Mouse (Mus musculus) kidney, adult 2 months (tissue): Measurements from ENCODE around the gene Slc13a4. TPM values are rescaled to one million over a fixed set of nuclear protein-coding genes. Genes with fewer than 3 reads are reported as not detected.

ENCODE experiments used
- DNase-seq: peaks from one replicate; pipeline ENCODE4 v3.0.0; 2021
- H3K27ac ChIP-seq: fragments of 200-500 bp; 2 replicates; pipeline ENCODE4 v1.5.1; 2012; ENCODE audit warnings: low read depth, low read length, control low read depth, inconsistent platforms; ENCODE audit not compliant: insufficient read depth
- H3K27me3 ChIP-seq: fragments of 200-500 bp; replicated peaks from 2 replicates; pipeline ENCODE4 v1.6.1; 2012; ENCODE audit warnings: mild to moderate bottlenecking, moderate library complexity, low read length, inconsistent platforms; ENCODE audit not compliant: control insufficient read depth, insufficient read depth
- H3K36me3 ChIP-seq: fragments of 200-500 bp; 2 replicates; pipeline ENCODE4 v1.6.1; 2012; ENCODE audit warnings: mild to moderate bottlenecking, moderate library complexity, low read length, inconsistent platforms; ENCODE audit not compliant: control insufficient read depth, insufficient read depth
- H3K4me1 ChIP-seq: fragments of 200-500 bp; 2 replicates; pipeline ENCODE4 v1.6.1; 2011; ENCODE audit warnings: low read length; ENCODE audit not compliant: control insufficient read depth, insufficient read depth
- H3K4me3 ChIP-seq: fragments of 200-500 bp; 2 replicates; pipeline ENCODE4 v1.5.1; 2011; ENCODE audit warnings: mild to moderate bottlenecking, low read depth, low read length, control low read depth; ENCODE audit not compliant: insufficient read depth
- CTCF ChIP-seq: fragments of 200-500 bp; conservative IDR thresholded peaks from 2 replicates; pipeline ENCODE4 v1.5.1; 2011; ENCODE audit warnings: low read depth, mild to moderate bottlenecking, control low read depth, low read length, moderate library complexity, mixed read lengths; ENCODE audit not compliant: insufficient read depth, insufficient read length
- POLR2A ChIP-seq: fragments of 200-500 bp; IDR thresholded peaks from one replicate; pipeline ENCODE4 v1.6.1; 2011; ENCODE audit warnings: low read depth, low read length, control low read depth
- WGBS: fragments of 180-500 bp; shearing (Covaris S2); methylation state at CpG from one replicate; pipeline ENCODE4 v1.1.7; 2018; 5-methylcytosine and 5-hydroxymethylcytosine counted together
- polyA plus RNA-seq: library from polyadenylated mRNA; depleted of rRNA; stranded (reverse); fragments of >200 nt; gene quantifications from 2 replicates; pipeline ENCODE4 v1.2.3, GENCODE M21; 2012

Gene Slc13a4
- polyA plus RNA-seq, 1 experiment, result 5.2 TPM

DNA sequence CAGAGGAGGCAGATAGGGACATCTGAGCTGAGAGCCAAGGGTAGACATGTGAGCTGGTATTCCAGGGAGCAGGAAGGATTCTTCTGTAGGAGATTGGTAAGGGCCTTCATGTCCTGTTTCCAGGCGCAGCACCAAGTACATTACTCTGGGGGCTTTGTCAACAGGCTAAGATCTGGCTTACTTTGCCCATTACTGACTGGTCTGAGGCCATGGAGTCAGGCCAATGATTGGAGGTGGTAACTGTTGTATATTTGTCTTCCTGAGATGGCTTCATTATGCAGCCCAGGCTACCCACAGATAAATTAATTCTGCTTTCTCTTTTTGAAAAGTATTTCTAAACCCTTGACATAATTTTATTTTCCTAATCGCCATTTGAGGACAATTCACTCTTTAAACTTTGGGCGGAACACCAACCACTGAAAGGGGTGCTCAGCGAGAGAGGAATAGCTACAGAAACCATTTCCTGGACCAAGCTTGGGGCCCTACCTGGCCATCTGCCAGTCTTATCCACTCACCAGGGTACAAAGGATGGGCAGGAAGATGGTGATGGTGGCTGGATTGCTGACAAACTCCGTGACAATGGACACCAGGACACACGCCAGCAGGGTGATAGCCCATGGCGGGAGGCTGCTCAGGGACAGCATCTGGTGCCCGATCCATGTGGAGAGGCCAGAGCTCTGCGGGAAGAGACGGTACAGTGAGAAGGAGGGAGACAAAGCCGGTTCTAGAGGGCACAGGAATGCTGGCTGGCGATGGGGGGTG lies 36.7 kb downstream of the Slc13a4 start:
- H3K27me3 ChIP-seq, result no peaks in the 10 kb centered on the region
- H3K4me1 ChIP-seq, result peaks cover 13% of the 10 kb centered on the region
- H3K36me3 ChIP-seq, result no peaks in the 10 kb centered on the region
- H3K27ac ChIP-seq, result no peak overlapping the region
- WGBS, result 88% methylated on average over 12 of the region's 12 CpGs
- TF ChIP-seq POLR2A, result no peak
- no peak for TF ChIP-seq CTCF
- H3K4me3 ChIP-seq, result no peak overlapping the region
- no peak for DNase-seq

DNA sequence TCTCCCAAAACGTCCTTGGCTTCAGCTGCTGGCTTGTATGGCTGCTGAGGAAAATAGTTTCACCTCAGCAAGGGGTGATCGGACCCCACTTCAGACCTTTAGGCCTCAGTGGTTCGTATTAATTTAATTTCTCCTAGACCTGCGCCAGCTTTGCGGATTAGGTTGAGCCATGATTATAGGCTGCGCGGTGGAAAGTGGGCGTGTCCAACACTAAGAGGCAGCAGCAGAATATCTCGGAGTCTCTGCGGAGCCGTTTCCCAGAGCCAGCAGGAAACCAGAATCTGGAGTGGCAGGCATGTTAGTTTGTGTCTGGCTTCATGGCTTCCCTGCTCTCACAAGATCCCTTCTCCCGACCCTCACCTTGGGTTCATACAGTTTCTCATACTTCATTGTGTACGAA lies 38.3 kb downstream of the Slc13a4 start:
- H3K27me3 ChIP-seq, result no peaks in the 10 kb centered on the region
- peaks cover 13% of the 10 kb centered on the region for H3K4me1 ChIP-seq
- WGBS, result 89% methylated on average over 13 of the region's 13 CpGs
- no peak for DNase-seq
- no peak overlapping the region for H3K4me3 ChIP-seq
- H3K27ac ChIP-seq, result no peak overlapping the region
- no peak for TF ChIP-seq POLR2A
- no peaks in the 10 kb centered on the region for H3K36me3 ChIP-seq

DNA sequence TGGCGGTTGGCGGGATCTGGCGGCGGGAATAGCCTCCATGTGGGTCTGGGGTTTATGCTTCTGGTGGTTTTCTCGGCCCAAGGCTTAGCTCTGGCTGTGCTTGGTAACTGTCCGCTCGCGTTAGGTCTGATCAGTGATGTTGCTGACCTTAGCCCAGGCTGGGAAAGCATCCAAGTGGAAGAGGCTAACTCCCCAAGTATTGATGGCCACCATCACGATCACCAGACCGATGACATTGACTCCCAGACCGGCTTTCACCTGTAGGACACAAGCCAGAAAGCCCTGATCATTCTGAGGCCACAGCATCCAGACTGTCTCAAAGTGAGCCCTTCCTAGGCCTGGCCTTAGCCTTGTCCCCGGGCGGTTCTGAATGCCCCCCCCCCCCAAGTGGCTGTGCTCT lies 39.2 kb downstream of the Slc13a4 start:
- DNase-seq, result no peak
- Histone ChIP-seq H3K4me1 (peaks cover 9% of the 10 kb centered on the region), H3K36me3 (no peaks in the 10 kb centered on the region), H3K27ac (no peak overlapping the region), H3K4me3 (no peak overlapping the region), H3K27me3 (no peaks in the 10 kb centered on the region)
- WGBS, result 95% methylated on average over 13 of the region's 13 CpGs
- TF ChIP-seq POLR2A (no peak), CTCF (no peak)

DNA sequence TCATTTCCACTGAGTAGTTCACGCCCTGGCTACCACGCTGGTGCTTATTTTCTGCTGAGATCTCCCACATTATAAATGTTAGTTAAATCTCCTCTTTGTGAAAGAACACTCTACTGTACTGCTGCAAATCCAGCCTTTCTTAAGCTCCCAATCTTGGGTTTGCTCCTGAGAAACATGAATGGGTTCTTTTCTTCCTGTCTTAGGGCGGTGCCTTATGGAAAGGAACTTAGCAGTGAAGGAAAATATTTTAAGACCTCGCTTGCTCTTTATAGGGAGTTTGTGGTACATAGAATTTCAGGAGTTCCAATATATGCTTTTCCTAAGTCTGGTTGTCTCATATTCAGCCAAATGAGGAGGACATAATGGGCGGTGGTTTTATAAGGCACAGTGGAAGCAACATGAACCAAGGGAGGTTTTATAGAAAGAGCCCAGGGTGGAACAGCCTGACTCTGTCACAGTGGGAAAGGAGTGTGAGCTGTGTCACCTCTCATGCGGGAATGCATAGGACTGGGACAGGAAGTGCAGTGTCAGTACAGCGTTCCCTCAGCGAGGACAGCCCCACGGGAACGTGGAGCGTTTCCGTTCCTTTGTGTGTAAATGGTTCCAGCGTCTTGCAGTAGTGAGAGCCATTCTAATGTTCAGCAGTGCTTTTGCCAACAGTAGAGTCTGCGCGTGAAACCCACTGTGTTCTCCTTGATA lies 42.2 kb downstream of the Slc13a4 start:
- Histone ChIP-seq H3K27me3 (no peaks in the 10 kb centered on the region), H3K36me3 (peaks cover 2% of the 10 kb centered on the region), H3K4me3 (no peak overlapping the region), H3K27ac (no peak overlapping the region), H3K4me1 (no peaks in the 10 kb centered on the region)
- TF ChIP-seq POLR2A (no peak), CTCF (no peak)
- 70% methylated on average over 15 of the region's 15 CpGs for WGBS
- DNase-seq, result no peak

DNA sequence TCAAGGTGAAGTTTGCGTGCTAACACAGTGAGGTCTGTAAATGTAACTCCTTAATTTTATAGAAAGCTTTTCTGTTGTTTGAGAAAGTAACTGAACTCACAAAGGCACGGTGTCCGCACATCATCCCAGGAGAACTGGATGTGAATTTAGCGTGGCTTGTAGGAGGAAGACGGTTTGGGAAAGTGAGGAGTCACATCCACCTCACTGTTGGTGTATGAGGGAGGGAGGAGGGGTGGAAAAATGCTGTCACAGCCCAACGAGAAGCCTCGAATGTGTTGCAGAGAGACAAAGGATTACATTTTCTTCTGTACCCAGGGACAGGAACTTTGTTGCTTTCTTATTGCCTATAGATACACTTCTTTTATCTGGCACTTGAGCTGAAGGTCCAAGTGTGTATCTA lies 47.4 kb downstream of the Slc13a4 start:
- H3K27me3 ChIP-seq, result no peaks in the 10 kb centered on the region
- DNase-seq, result no peak
- WGBS, result 77% methylated on average over 7 of the region's 7 CpGs
- H3K4me3 ChIP-seq, result no peak overlapping the region
- no peaks in the 10 kb centered on the region; the same call in 1 of the 2 replicates for H3K4me1 ChIP-seq
- TF ChIP-seq POLR2A (no peak), CTCF (no peak)
- peaks cover 2% of the 10 kb centered on the region for H3K36me3 ChIP-seq
- no peak overlapping the region for H3K27ac ChIP-seq

DNA sequence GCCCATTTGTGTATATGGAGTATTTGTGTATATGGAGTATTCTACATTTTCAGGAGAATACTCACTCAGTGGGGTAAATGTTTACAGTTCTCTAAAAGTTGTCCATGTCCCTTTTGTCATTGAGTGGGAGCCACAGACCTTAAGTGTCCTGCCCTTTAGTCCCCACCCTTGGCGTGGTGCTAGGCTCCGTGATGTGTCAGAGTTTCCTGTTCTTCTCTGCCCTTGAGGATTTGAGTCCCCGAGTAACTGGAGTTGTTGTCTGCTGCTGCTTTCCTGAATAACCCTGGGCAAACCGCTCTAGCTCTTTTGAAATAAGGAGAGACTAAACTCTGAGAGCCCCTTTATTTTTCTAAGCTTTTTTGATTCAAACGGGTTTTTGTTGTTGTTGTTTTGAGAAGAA lies 48.4 kb downstream of the Slc13a4 start:
- WGBS, result 54% methylated on average over 5 of the region's 5 CpGs
- TF ChIP-seq POLR2A (no peak), CTCF (no peak)

DNA sequence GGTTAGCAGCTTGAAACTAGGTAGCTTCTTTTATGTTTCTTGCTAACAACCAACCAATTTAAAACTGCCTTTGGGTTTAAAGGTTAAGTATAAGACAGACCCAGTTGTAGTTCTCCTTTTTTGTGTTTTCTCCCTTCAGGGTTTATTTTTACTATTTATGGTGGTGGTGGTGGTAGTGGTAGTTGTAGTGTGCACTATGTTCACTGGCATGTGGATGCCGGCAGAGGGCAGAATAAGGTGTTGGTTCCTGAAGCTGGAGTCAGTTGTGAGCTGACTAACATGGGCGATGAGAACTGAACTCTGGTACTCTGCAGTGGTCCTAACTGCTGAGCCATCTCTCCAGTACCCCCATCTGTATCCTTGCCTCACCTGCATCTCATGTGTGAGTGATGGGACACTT lies 49.0 kb downstream of the Slc13a4 start:
- TF ChIP-seq CTCF (no peak), POLR2A (no peak)
- Histone ChIP-seq H3K27ac (no peak overlapping the region), H3K36me3 (peaks cover 2% of the 10 kb centered on the region), H3K4me1 (peaks cover 4% of the 10 kb centered on the region; the same call in 1 of the 2 replicates), H3K27me3 (no peaks in the 10 kb centered on the region), H3K4me3 (no peak overlapping the region)
- DNase-seq, result no peak
- 97% methylated on average over 2 of the region's 2 CpGs for WGBS

More for the DNA sequence above, 48.4 kb downstream of the Slc13a4 start:
- Histone ChIP-seq H3K4me1 (peaks cover 4% of the 10 kb centered on the region; the same call in 1 of the 2 replicates), H3K4me3 (no peak overlapping the region), H3K27me3 (no peaks in the 10 kb centered on the region), H3K27ac (no peak overlapping the region), H3K36me3 (peaks cover 2% of the 10 kb centered on the region)
- DNase-seq, result no peak
